Mouse (Mus musculus) midbrain, embryonic 10.5 days (tissue): ENCODE data around the gene Snx3. TPM values are rescaled to one million over a fixed set of nuclear protein-coding genes. Genes with fewer than 3 reads are reported as not detected.

Source experiments
- DNase-seq: peaks from one replicate; pipeline ENCODE4 v3.0.0-alpha.2; 2017; ENCODE audit warnings: low spot score
- H3K27ac ChIP-seq: fragments of 300-500 bp; sonication (generic); replicated peaks from 2 replicates; pipeline ENCODE4 v1.5.1; 2016; ENCODE audit warnings: mild to moderate bottlenecking
- H3K27me3 ChIP-seq: fragments of 300-500 bp; sonication (generic); 2 replicates; pipeline ENCODE4 v1.6.1; 2016; ENCODE audit warnings: low read depth, mild to moderate bottlenecking; ENCODE audit not compliant: poor library complexity, severe bottlenecking
- H3K36me3 ChIP-seq: fragments of 300-500 bp; sonication (generic); 2 replicates; pipeline ENCODE4 v1.6.1; 2016; ENCODE audit warnings: mild to moderate bottlenecking, moderate library complexity
- H3K4me1 ChIP-seq: fragments of 300-500 bp; sonication (generic); 2 replicates; pipeline ENCODE4 v1.6.1; 2016
- H3K4me3 ChIP-seq: fragments of 300-500 bp; sonication (generic); 2 replicates; pipeline ENCODE4 v1.5.1; 2016; ENCODE audit warnings: mild to moderate bottlenecking, moderate library complexity
- H3K9me3 ChIP-seq: fragments of 300-500 bp; sonication (generic); replicated peaks from 2 replicates; pipeline ENCODE4 v1.6.1; 2016; ENCODE audit warnings: mild to moderate bottlenecking
- WGBS: fragments of 180-500 bp; shearing (Covaris S2); methylation state at CpG from one replicate; pipeline ENCODE4 v1.1.7; 2016; 5-methylcytosine and 5-hydroxymethylcytosine counted together
- polyA plus RNA-seq: library from polyadenylated mRNA; unstranded; fragments of >200 nt; fragmentation: Nextera tagmentation; extraction: Ambion mirVana; gene quantifications from 2 replicates; pipeline ENCODE4 v1.2.1, GENCODE M21; 2016

The Snx3 gene
- polyA plus RNA-seq, 1 experiment from 2014 or later = 241 TPM

- peak within 1 kb of the TSS; percentile 87 for H3K27ac ChIP-seq
- H3K4me1 ChIP-seq = peaks cover 84% of the 10 kb centered on the region
- peaks cover 100% of the 10 kb centered on the region for H3K27me3 ChIP-seq
- H3K4me3 ChIP-seq = peak within 1 kb of the TSS; percentile 67
- H3K36me3 ChIP-seq = peaks cover 3% of the 10 kb centered on the region; the same call in 1 of the 2 replicates
- under 1% methylated on average over 43 of the region's 43 CpGs for WGBS
- DNase-seq = peak; percentile 79
- H3K9me3 ChIP-seq = peaks cover 4% of the 10 kb centered on the region; the same call in 1 of the 2 replicates
These were observed 81.5 kb downstream of the Snx3 start, which contains the start of the genes Nr2e1 and Ostm1 for GRCm38 (mm10) chr10:42583157-42583872. TSS of gene Nr2e1 (minus strand) at chr10:42583632. TSS of gene Ostm1 (plus strand) at chr10:42583822.

- Histone ChIP-seq H3K27ac (peak overlapping the region; percentile 87), H3K36me3 (peaks cover 3% of the 10 kb centered on the region; the same call in 1 of the 2 replicates), H3K4me3 (peak overlapping the region; percentile 67), H3K27me3 (peaks cover 100% of the 10 kb centered on the region), H3K4me1 (peaks cover 84% of the 10 kb centered on the region), H3K9me3 (peaks cover 4% of the 10 kb centered on the region; the same call in 1 of the 2 replicates)
- under 1% methylated on average over 32 of the region's 32 CpGs for WGBS
- DNase-seq = no peak
These were observed 82.1 kb downstream of the Snx3 start for GRCm38 (mm10) chr10:42583902-42584435.

DNA sequence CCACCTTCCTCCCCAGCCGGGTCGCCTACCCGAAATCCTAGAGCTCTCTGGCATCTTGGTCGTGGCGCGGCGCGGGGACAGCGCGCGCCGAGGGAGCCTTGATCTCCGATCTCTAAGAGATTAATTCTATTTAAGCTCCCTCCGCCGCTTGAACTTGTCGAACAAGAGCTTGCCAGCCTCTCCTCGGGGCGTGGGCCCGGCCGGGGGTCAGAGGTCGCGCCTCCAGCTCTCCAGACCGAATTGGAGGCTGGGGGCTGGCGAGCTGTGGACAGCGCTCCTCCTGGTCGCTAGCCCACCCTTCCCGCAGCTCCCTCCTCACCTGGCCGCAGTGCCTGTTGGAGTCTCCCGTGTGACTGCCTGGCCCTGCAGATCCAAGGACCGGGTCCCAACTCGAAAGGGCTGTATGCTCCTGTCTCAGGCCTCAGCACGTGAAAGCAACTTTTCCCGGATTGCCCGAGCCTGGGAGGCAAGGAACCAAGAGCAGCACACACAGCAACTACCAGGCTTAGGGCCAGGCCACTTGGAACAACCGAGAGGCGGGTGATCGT, 82.7 kb downstream of the Snx3 start:
- Histone ChIP-seq H3K27me3 (peaks cover 100% of the 10 kb centered on the region), H3K4me1 (peaks cover 83% of the 10 kb centered on the region), H3K4me3 (peak overlapping the region; percentile 67), H3K9me3 (peaks cover 4% of the 10 kb centered on the region; the same call in 1 of the 2 replicates), H3K36me3 (peaks cover 3% of the 10 kb centered on the region; the same call in 1 of the 2 replicates), H3K27ac (peak overlapping the region; percentile 87)
- peak; percentile 85 for DNase-seq
- WGBS = under 1% methylated on average over 37 of the region's 37 CpGs

Other genes with a start within 250 kb of the Snx3 start
- gene Foxo3, start 225.3 kb upstream of the Snx3 start, polyA plus RNA-seq = 2.4 TPM in 2 replicates
- gene Afg1l, start 23.5 kb upstream of the Snx3 start, polyA plus RNA-seq = 4.3 and 4.4 TPM in 2 replicates
- 25.3 and 26.3 TPM in 2 replicates for gene Nr2e1, start 81.6 kb downstream of the Snx3 start, polyA plus RNA-seq
- 22.8 and 26.7 TPM in 2 replicates for gene Ostm1, start 81.8 kb downstream of the Snx3 start, polyA plus RNA-seq